Mouse (Mus musculus) kidney, adult 11 months (tissue): ENCODE measurements around the gene Agap1.

Source experiments
- DNase-seq: peaks from one replicate; pipeline ENCODE4 v3.0.0; 2022

The Agap1 gene

GRCm38 (mm10) chr1:89674681-89675080 is 220.1 kb downstream of the Agap1 start:
- DNase-seq, result no peak

GRCm38 (mm10) chr1:89676411-89676810 is 221.8 kb downstream of the Agap1 start:
- DNase-seq, result no peak

GRCm38 (mm10) chr1:89680673-89681072 is 226.1 kb downstream of the Agap1 start:
- no peak for DNase-seq

- no peak for DNase-seq
Measured at GRCm38 (mm10) chr1:89688914-89689313, 234.3 kb downstream of the Agap1 start.

- DNase-seq, result no peak
Measured at GRCm38 (mm10) chr1:89689544-89690212, 235.1 kb downstream of the Agap1 start.

- no peak for DNase-seq
Measured at GRCm38 (mm10) chr1:89691096-89691495, 236.5 kb downstream of the Agap1 start.

- DNase-seq, result no peak
Measured at GRCm38 (mm10) chr1:89692420-89692819, 237.8 kb downstream of the Agap1 start.

- DNase-seq, result no peak
Measured at GRCm38 (mm10) chr1:89694916-89695315, 240.3 kb downstream of the Agap1 start.

- no peak for DNase-seq
Measured at GRCm38 (mm10) chr1:89697241-89697640, 242.6 kb downstream of the Agap1 start.

GRCm38 (mm10) chr1:89700166-89700565 is 245.6 kb downstream of the Agap1 start:
- no peak for DNase-seq

- DNase-seq, result no peak
Measured at GRCm38 (mm10) chr1:89701162-89701730, 246.6 kb downstream of the Agap1 start.

- DNase-seq, result no peak
Measured at GRCm38 (mm10) chr1:89703294-89703693, 248.7 kb downstream of the Agap1 start.

GRCm38 (mm10) chr1:89705670-89706069 is 251.1 kb downstream of the Agap1 start:
- no peak for DNase-seq

GRCm38 (mm10) chr1:89706862-89707261 is 252.3 kb downstream of the Agap1 start:
- DNase-seq, result no peak

GRCm38 (mm10) chr1:89707756-89708480 is 253.3 kb downstream of the Agap1 start:
- no peak for DNase-seq

GRCm38 (mm10) chr1:89709824-89710223 is 255.2 kb downstream of the Agap1 start:
- no peak for DNase-seq

- DNase-seq, result no peak
Measured at GRCm38 (mm10) chr1:89713681-89714080, 259.1 kb downstream of the Agap1 start.

GRCm38 (mm10) chr1:89714165-89714980 is 259.8 kb downstream of the Agap1 start:
- DNase-seq, result peak; percentile 82

GRCm38 (mm10) chr1:89716234-89716633 is 261.6 kb downstream of the Agap1 start:
- no peak for DNase-seq

GRCm38 (mm10) chr1:89717100-89717499 is 262.5 kb downstream of the Agap1 start:
- DNase-seq, result no peak

- no peak for DNase-seq
Measured at GRCm38 (mm10) chr1:89718782-89719403, 264.3 kb downstream of the Agap1 start.

GRCm38 (mm10) chr1:89724141-89724540 is 269.5 kb downstream of the Agap1 start:
- no peak for DNase-seq

GRCm38 (mm10) chr1:89724555-89724954 is 269.9 kb downstream of the Agap1 start:
- DNase-seq, result no peak
